Comparison of ENCODE assay signal across 18 mouse cellular contexts in genomic region chr3:79864824-79865223, GRCm38 (mm10). TPM values are rescaled to one million over a fixed set of nuclear protein-coding genes. Genes with fewer than 3 reads are reported as not detected.
DNase-seq lines count a peak whose midpoint lies in the region; TF ChIP-seq lines count a peak whose summit lies in the region.
"Had no signal": no experiment of that assay in that cellular context is flagged by ENCODE, and none has a peak within 500 bp of the region (broad histone marks: within the 10 kb centered on the region; RNA-seq: fewer than 3 reads in every experiment).

No protein-coding gene starts in this region.

- no peaks in the 10 kb centered on the region for H3K79me2 ChIP-seq in macrophage (ENCODE audit: inconsistent target)

- peaks cover 4% of the 10 kb centered on the region; the same call in 1 of the 2 replicates for H3K4me1 ChIP-seq in kidney, adult 2 months (ENCODE audit: control insufficient read depth, insufficient read depth, low read length)
- 0 out of 2 replicates have a peak, but pooled peaks cover 2% of the 10 kb centered on the region for H3K4me1 ChIP-seq in cerebellum, adult 2 months (ENCODE audit: control insufficient read depth, insufficient read depth, low read length)

- no peak for TF ChIP-seq POLR2A in kidney, adult 2 months (IDR thresholded peaks at IDR 0.05; ENCODE audit: low read depth, low read length)
- TF ChIP-seq POLR2A in cerebellum, adult 2 months (IDR thresholded peaks at IDR 0.05; ENCODE audit: borderline replicate concordance, insufficient read depth, low read length): no peak

- no peaks in the 10 kb centered on the region for H3K27me3 ChIP-seq in kidney, adult 2 months (replicated peaks; ENCODE audit: control insufficient read depth, insufficient read depth, low read length)
- no peaks in the 10 kb centered on the region for H3K27me3 ChIP-seq in cerebellum, adult 2 months (ENCODE audit: control insufficient read depth, insufficient read depth, low read length)
- H3K27me3 ChIP-seq: CH12.LX; midbrain, embryonic 13.5 days had no signal

- no peak overlapping the region for H3K4me3 ChIP-seq in kidney, adult 2 months (ENCODE audit: insufficient read depth, low read depth, low read length)
- no peak overlapping the region for H3K4me3 ChIP-seq in macrophage (ENCODE audit: inconsistent target)
- no peak overlapping the region for H3K4me3 ChIP-seq in cerebellum, adult 2 months (replicated peaks; ENCODE audit: insufficient read depth, low read depth, low read length)
- H3K4me3 ChIP-seq: erythroblast, embryonic 14.5 days; heart, adult 2 months; midbrain, embryonic 13.5 days had no signal

- H3K36me3 ChIP-seq in kidney, adult 2 months (ENCODE audit: control insufficient read depth, insufficient read depth, low read length): no peaks in the 10 kb centered on the region
- no peaks in the 10 kb centered on the region for H3K36me3 ChIP-seq in macrophage (ENCODE audit: inconsistent target)
- H3K36me3 ChIP-seq: midbrain, embryonic 13.5 days had no signal

- DNase-seq in adrenal gland, adult 2 months: peak; percentile 65
- DNase-seq in adrenal gland, adult 8-10 months: no peak
- peak; percentile 36 for DNase-seq in kidney, adult 2 months
- DNase-seq in kidney, adult 18-20 months: no peak
- peak; percentile 37 to 46 for DNase-seq in adrenal gland, postnatal 36 days
- DNase-seq in cerebellum, adult 2 months: no peak
- no peak for DNase-seq in urinary bladder, postnatal 25 days (ENCODE audit: low spot score)
- DNase-seq: cerebellum, adult 9-11 months; heart, adult 2 months; layer of hippocampus, adult 9-11 months; liver, postnatal 0 days; lung, postnatal 36 days; thymus, adult 18-20 months had no signal

- 30% methylated on average over 7 of the region's 7 CpGs for WGBS in kidney, adult 2 months
- 2% methylated on average over 7 of the region's 7 CpGs for WGBS in macrophage (ENCODE audit: missing documents)
- WGBS in cerebellum, adult 2 months: 59% methylated on average over 7 of the region's 7 CpGs

- no peak for TF ChIP-seq CTCF in kidney, adult 2 months (conservative IDR thresholded peaks at IDR 0.05; ENCODE audit: insufficient read depth, insufficient read length, low read depth, low read length)
- TF ChIP-seq CTCF in cerebellum, adult 2 months (IDR thresholded peaks at IDR 0.05; ENCODE audit: borderline replicate concordance, insufficient read depth, low read depth, low read length): no peak

- H3K27ac ChIP-seq in kidney, adult 2 months (ENCODE audit: insufficient read depth, low read depth, low read length): no peak overlapping the region
- peak overlapping the region; percentile 96 for H3K27ac ChIP-seq in macrophage
- H3K27ac ChIP-seq in cerebellum, adult 2 months (ENCODE audit: insufficient read depth, low read length): no peak overlapping the region
- H3K27ac ChIP-seq: heart, adult 2 months; hindbrain, embryonic 14.5 days; midbrain, embryonic 13.5 days had no signal

RNA-seq across cellular contexts. Expression of gene Tmem144, which starts 12.3 kb away (rescaled TPM):
- 10 to 100 TPM in 1 of 2 experiments, 1 to 10 TPM in 1; 9.0 to 14.6 TPM for total RNA-seq in adrenal gland, adult 2 months (2021)
- 1.5 and 2.1 TPM in 2 replicates for polyA plus RNA-seq in adrenal gland, adult 2 months (2012; rRNA removed)
- total RNA-seq in adrenal gland, adult 8-10 months (2022): 10 to 100 TPM in 2 of 4 experiments, 1 to 10 TPM in 2; 6.4 to 11.6 (median 10.2) TPM
- 7.1 and 7.4 TPM in 2 replicates for polyA plus RNA-seq in kidney, adult 2 months (2012; rRNA removed)
- 10 to 100 TPM; 14.0 to 16.4 TPM for total RNA-seq in adrenal gland, postnatal 36 days (2021)
- 10 to 100 TPM in 10 of 26 experiments, 1 to 10 TPM in 16; 1.7 to 33.6 (median 9.2) TPM for total RNA-seq in macrophage (2018; cell fraction: chromatin; rRNA removed)
- 10 to 100 TPM in 12 of 26 experiments, 1 to 10 TPM in 14; 3.2 to 22.9 (median 8.2) TPM for total RNA-seq in macrophage (2018; cell fraction: cytosol; rRNA removed)
- total RNA-seq in macrophage (2018; cell fraction: nucleus; rRNA removed): 10 to 100 TPM in 16 of 26 experiments, 1 to 10 TPM in 10; 2.5 to 38.9 (median 11.4) TPM
- polyA plus RNA-seq in macrophage (2018): 9.9 to 16.8 TPM (median 15.2 TPM) in 3 replicates
- 5.3 and 6.6 TPM in 2 replicates for polyA plus RNA-seq in cerebellum, adult 2 months (2012; rRNA removed)
- polyA plus RNA-seq: erythroblast, embryonic 14.5 days had no signal

RNA-seq across cellular contexts. Expression of gene Fam198b, which starts 19.5 kb away (rescaled TPM):
- total RNA-seq in adrenal gland, adult 2 months (2021): 10 to 100 TPM in 1 of 2 experiments, 1 to 10 TPM in 1; 6.2 to 31.2 TPM
- 2.8 and 5.4 TPM in 2 replicates for polyA plus RNA-seq in adrenal gland, adult 2 months (2012; rRNA removed)
- total RNA-seq in adrenal gland, adult 8-10 months (2022): 10 to 100 TPM in 2 of 4 experiments, 1 to 10 TPM in 2; 2.9 to 39.5 (median 10.6) TPM
- 2.1 and 2.4 TPM in 2 replicates for polyA plus RNA-seq in kidney, adult 2 months (2012; rRNA removed)
- 10 to 100 TPM; 10.6 to 31.6 TPM for total RNA-seq in adrenal gland, postnatal 36 days (2021)
- total RNA-seq in macrophage (2018; cell fraction: chromatin; rRNA removed): 10 to 100 TPM in 7 of 26 experiments, 1 to 10 TPM in 15, under 1 TPM in 4; 0.60 to 42.3 (median 4.2) TPM
- total RNA-seq in macrophage (2018; cell fraction: cytosol; rRNA removed): 10 to 100 TPM in 14 of 26 experiments, 1 to 10 TPM in 12; 6.5 to 36.9 (median 14.3) TPM
- 10 to 100 TPM in 13 of 26 experiments, 1 to 10 TPM in 13; 3.4 to 48.4 (median 9.7) TPM for total RNA-seq in macrophage (2018; cell fraction: nucleus; rRNA removed)
- 16.9 to 30.2 TPM (median 26.1 TPM) in 3 replicates for polyA plus RNA-seq in macrophage (2018)
- 1.4 and 1.5 TPM in 2 replicates for polyA plus RNA-seq in cerebellum, adult 2 months (2012; rRNA removed)

Comparison
In these comparisons a context has a peak if more than half of its experiments do, and no peak if none do; other contexts are left out.
1. DNase-seq: peak in adrenal gland, adult 2 months (single experiment), kidney, adult 2 months (single experiment) and adrenal gland, postnatal 36 days (2 of 2); none in adrenal gland, adult 8-10 months (single experiment), kidney, adult 18-20 months (single experiment), cerebellum, adult 2 months (0 of 2) and urinary bladder, postnatal 25 days (single experiment).